Comparison of ENCODE assay signal across 10 mouse cellular contexts in the genomic region with DNA sequence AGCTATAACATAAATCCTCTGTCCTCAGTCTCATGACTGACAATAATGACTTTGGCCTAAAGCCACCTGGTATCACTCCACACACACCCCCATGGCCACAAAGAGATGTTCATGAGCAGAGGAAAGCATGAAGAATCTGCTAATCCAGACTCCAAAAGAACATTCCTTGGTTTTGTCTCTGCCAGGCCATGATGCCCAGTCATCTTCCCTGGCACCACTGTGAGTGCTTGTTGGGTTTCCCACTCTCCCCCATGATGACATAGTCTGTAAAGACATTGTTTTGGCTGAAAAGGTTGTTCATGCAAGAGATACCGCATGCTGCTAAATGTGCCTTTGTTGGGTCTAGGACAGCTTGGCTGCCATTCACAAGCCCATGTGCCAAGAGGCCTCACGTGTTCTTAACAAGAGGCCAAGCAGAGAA.
DNase-seq lines count a peak whose midpoint lies in the region; ATAC-seq and TF ChIP-seq lines count a peak whose summit lies in the region.
"Had no signal": no experiment of that assay in that cellular context is flagged by ENCODE, and none has a peak within 500 bp of the region (broad histone marks: within the 10 kb centered on the region; RNA-seq: fewer than 3 reads in every experiment).

No protein-coding gene starts in this region.

- TF ChIP-seq POLR2A in lung, adult 2 months (IDR thresholded peaks at IDR 0.05; ENCODE audit: borderline replicate concordance, extremely low read depth, low read depth, low read length) = no peak

- DNase-seq in forebrain, embryonic 14.5 days (ENCODE audit: low spot score) = peak; percentile 51
- DNase-seq in forebrain, embryonic 10.5 days (ENCODE audit: extremely low spot score, low spot score) = no peak
- DNase-seq in lung, adult 18-20 months = peak; percentile 17 to 40
- DNase-seq in lung, adult 2 months = no peak
- peak; percentile 34 for DNase-seq in gastrocnemius, postnatal 10 days
- DNase-seq in lung, postnatal 36 days = peak; percentile 72
- DNase-seq in urinary bladder, adult 2 months (ENCODE audit: low spot score) = no peak
- no peak for DNase-seq in spleen, postnatal 36 days (ENCODE audit: low spot score in 2 of 2)
- DNase-seq: kidney, adult 11 months; retina, postnatal 1 day had no signal

- H3K27me3 ChIP-seq in forebrain, embryonic 14.5 days (replicated peaks; ENCODE audit: control insufficient read depth, insufficient read depth, low read length) = no peaks in the 10 kb centered on the region
- no peaks in the 10 kb centered on the region for H3K27me3 ChIP-seq in forebrain, embryonic 10.5 days (ENCODE audit: poor library complexity, severe bottlenecking)

- peak; percentile 48 for ATAC-seq in forebrain, embryonic 14.5 days

- no peaks in the 10 kb centered on the region for H3K36me3 ChIP-seq in forebrain, embryonic 14.5 days (ENCODE audit: control insufficient read depth, insufficient read depth, low read length)
- no peaks in the 10 kb centered on the region for H3K36me3 ChIP-seq in forebrain, embryonic 10.5 days (replicated peaks)

- no peak overlapping the region for H3K4me2 ChIP-seq in forebrain, embryonic 14.5 days (ENCODE audit: low read length)

- no peak overlapping the region for H3K4me3 ChIP-seq in forebrain, embryonic 14.5 days (ENCODE audit: low read depth, low read length)
- H3K4me3 ChIP-seq in forebrain, embryonic 10.5 days = no peak overlapping the region
- no peak overlapping the region for H3K4me3 ChIP-seq in lung, adult 2 months (replicated peaks; ENCODE audit: extremely low read depth, low read depth, low read length)

- WGBS in forebrain, embryonic 14.5 days = 54% methylated on average over 2 of the region's 2 CpGs
- 91% methylated on average over 2 of the region's 2 CpGs for WGBS in forebrain, embryonic 10.5 days
- WGBS in lung, adult 2 months = 63% methylated on average over 2 of the region's 2 CpGs

- H3K9me3 ChIP-seq in forebrain, embryonic 14.5 days (replicated peaks; ENCODE audit: control insufficient read depth, low read length) = no peaks in the 10 kb centered on the region
- H3K9me3 ChIP-seq in forebrain, embryonic 10.5 days = no peaks in the 10 kb centered on the region

- H3K9ac ChIP-seq in forebrain, embryonic 14.5 days (ENCODE audit: low read length) = no peak overlapping the region

- no peaks in the 10 kb centered on the region for H3K4me1 ChIP-seq in forebrain, embryonic 14.5 days (ENCODE audit: control insufficient read depth, insufficient read depth, low read length)
- peaks cover 4% of the 10 kb centered on the region; the same call in 1 of the 2 replicates for H3K4me1 ChIP-seq in forebrain, embryonic 10.5 days
- H3K4me1 ChIP-seq in lung, adult 2 months (ENCODE audit: control insufficient read depth, insufficient read depth, low read length) = no peaks in the 10 kb centered on the region; the same call in 1 of the 2 replicates

- TF ChIP-seq CTCF in lung, adult 2 months (IDR thresholded peaks at IDR 0.05; ENCODE audit: insufficient read depth, low read length) = no peak

- H3K27ac ChIP-seq in forebrain, embryonic 14.5 days (ENCODE audit: low read depth, low read length) = no peak overlapping the region
- H3K27ac ChIP-seq in forebrain, embryonic 10.5 days = no peak overlapping the region

Comparison
In these comparisons a context has a peak if more than half of its experiments do, and no peak if none do; other contexts are left out.
1. DNase-seq: peak in forebrain, embryonic 14.5 days (single experiment), lung, adult 18-20 months (2 of 2), gastrocnemius, postnatal 10 days (single experiment) and lung, postnatal 36 days (single experiment); none in forebrain, embryonic 10.5 days (single experiment), lung, adult 2 months (single experiment), urinary bladder, adult 2 months (single experiment) and spleen, postnatal 36 days (0 of 2).